27 mouse cellular contexts compared by ENCODE assay signal in the genomic region with DNA sequence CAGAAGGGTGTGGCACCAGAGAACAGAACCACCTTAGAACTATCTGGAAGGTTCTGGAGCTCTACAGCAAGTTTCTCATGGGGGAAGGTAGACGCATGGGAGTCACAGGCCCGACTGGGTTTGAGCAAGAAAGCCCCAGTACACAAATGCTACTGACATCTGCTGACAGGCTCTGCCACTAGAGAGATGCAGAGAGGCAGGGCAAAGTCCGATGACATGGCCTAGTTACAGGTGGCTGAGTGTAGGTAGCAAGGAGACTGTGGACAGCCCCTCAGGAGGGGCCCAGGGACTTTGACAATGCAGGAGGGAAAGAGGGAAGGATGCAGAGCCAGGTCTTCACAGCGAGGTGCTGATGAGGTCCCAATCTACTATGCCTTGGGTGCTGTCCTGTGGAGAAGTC.
DNase-seq lines count a peak whose midpoint lies in the region; ATAC-seq lines count a peak whose summit lies in the region.
"Had no signal": no experiment of that assay in that cellular context is flagged by ENCODE, and none has a peak within 500 bp of the region (broad histone marks: within the 10 kb centered on the region; RNA-seq: fewer than 3 reads in every experiment).

No protein-coding gene starts in this region.

- no peak overlapping the region for H3K4me2 ChIP-seq in liver, embryonic 16.5 days (ENCODE audit: low read depth, low read length)
- no peak overlapping the region for H3K4me2 ChIP-seq in liver, embryonic 11.5 days
- H3K4me2 ChIP-seq in intestine, embryonic 15.5 days (replicated peaks): no peak overlapping the region
- no peak overlapping the region for H3K4me2 ChIP-seq in intestine, embryonic 16.5 days (ENCODE audit: low read depth, low read length)
- H3K4me2 ChIP-seq: embryonic facial prominence, embryonic 12.5 days; embryonic facial prominence, embryonic 15.5 days; heart, embryonic 12.5 days; heart, embryonic 15.5 days had no signal

- DNase-seq in kidney, postnatal 36 days: peak; percentile 29 to 34
- DNase-seq in kidney, postnatal 14 days: no peak
- DNase-seq in liver, embryonic 11.5 days (ENCODE audit: low spot score): no peak
- DNase-seq in thymus, postnatal 14 days: no peak
- no peak for DNase-seq in ovary, postnatal 36 days (ENCODE audit: low spot score)
- DNase-seq: adrenal gland, adult 2 months; adrenal gland, postnatal 14 days; cerebellum, adult 11 months; cerebellum, adult 2 months; cerebellum, adult 9-11 months; cerebellum, postnatal 25 days; forebrain, postnatal 0 days; gastrocnemius, adult 2 months; gastrocnemius, postnatal 14 days; heart, adult 18-20 months; heart, postnatal 10 days; heart, postnatal 36 days had no signal

- no peaks in the 10 kb centered on the region for H3K27me3 ChIP-seq in liver, embryonic 16.5 days (ENCODE audit: control insufficient read depth, insufficient read depth, low read depth, low read length)
- no peaks in the 10 kb centered on the region for H3K27me3 ChIP-seq in liver, embryonic 11.5 days (replicated peaks; ENCODE audit: control insufficient read depth, insufficient read depth, low read length)
- no peaks in the 10 kb centered on the region for H3K27me3 ChIP-seq in intestine, embryonic 15.5 days (replicated peaks)
- H3K27me3 ChIP-seq in intestine, embryonic 16.5 days (replicated peaks; ENCODE audit: control insufficient read depth, insufficient read depth, low read length): no peaks in the 10 kb centered on the region
- H3K27me3 ChIP-seq: embryonic facial prominence, embryonic 12.5 days; embryonic facial prominence, embryonic 15.5 days; heart, embryonic 15.5 days had no signal

- WGBS in liver, embryonic 16.5 days (ENCODE audit: insufficient replicate concordance): 48% methylated on average over 4 of the region's 4 CpGs
- 67% methylated on average over 4 of the region's 4 CpGs for WGBS in liver, embryonic 11.5 days
- 75% methylated on average over 4 of the region's 4 CpGs for WGBS in intestine, embryonic 15.5 days
- WGBS in intestine, embryonic 16.5 days: 78% methylated on average over 4 of the region's 4 CpGs

- no peak overlapping the region for H3K9ac ChIP-seq in liver, embryonic 16.5 days (ENCODE audit: low read depth, low read length)
- no peak overlapping the region for H3K9ac ChIP-seq in liver, embryonic 11.5 days (ENCODE audit: low read depth, low read length)
- no peak overlapping the region for H3K9ac ChIP-seq in intestine, embryonic 15.5 days
- no peak overlapping the region for H3K9ac ChIP-seq in intestine, embryonic 16.5 days (ENCODE audit: low read depth, low read length)
- H3K9ac ChIP-seq: embryonic facial prominence, embryonic 12.5 days; embryonic facial prominence, embryonic 15.5 days; forebrain, postnatal 0 days; heart, embryonic 12.5 days; heart, embryonic 15.5 days had no signal

- H3K36me3 ChIP-seq in liver, embryonic 16.5 days (ENCODE audit: control insufficient read depth, insufficient read depth): no peaks in the 10 kb centered on the region
- no peaks in the 10 kb centered on the region for H3K36me3 ChIP-seq in liver, embryonic 11.5 days (ENCODE audit: control insufficient read depth, insufficient read depth, low read length)
- H3K36me3 ChIP-seq in intestine, embryonic 15.5 days: no peaks in the 10 kb centered on the region
- H3K36me3 ChIP-seq in intestine, embryonic 16.5 days (ENCODE audit: control insufficient read depth, insufficient read depth, low read length): no peaks in the 10 kb centered on the region
- H3K36me3 ChIP-seq: embryonic facial prominence, embryonic 12.5 days; embryonic facial prominence, embryonic 15.5 days; heart, embryonic 12.5 days; heart, embryonic 15.5 days; hindbrain, embryonic 10.5 days had no signal

- H3K4me3 ChIP-seq in liver, embryonic 16.5 days (ENCODE audit: low read depth, low read length): no peak overlapping the region
- no peak overlapping the region for H3K4me3 ChIP-seq in liver, embryonic 11.5 days (ENCODE audit: low read depth, low read length)
- no peak overlapping the region for H3K4me3 ChIP-seq in intestine, embryonic 15.5 days (replicated peaks)
- no peak overlapping the region for H3K4me3 ChIP-seq in intestine, embryonic 16.5 days (ENCODE audit: low read length)
- H3K4me3 ChIP-seq: embryonic facial prominence, embryonic 12.5 days; embryonic facial prominence, embryonic 15.5 days; gastrocnemius, adult 2 months; heart, embryonic 12.5 days; heart, embryonic 15.5 days; hindbrain, embryonic 10.5 days had no signal

- ATAC-seq in liver, embryonic 16.5 days (ENCODE audit: low read depth): peak; percentile 47
- no peak for ATAC-seq in liver, embryonic 11.5 days (replicated peaks; ENCODE audit: low FRiP score)
- ATAC-seq in intestine, embryonic 15.5 days: peak; percentile 43
- ATAC-seq in intestine, embryonic 16.5 days: peak; percentile 58; the same call in 1 of the 2 replicates
- ATAC-seq: CD4-positive, CD25-positive, alpha-beta regulatory T cell, adult 4 months; forebrain, embryonic 14.5 days; forebrain, postnatal 0 days had no signal

- no peaks in the 10 kb centered on the region for H3K9me3 ChIP-seq in liver, embryonic 16.5 days (replicated peaks; ENCODE audit: control insufficient read depth, low read length)
- no peaks in the 10 kb centered on the region for H3K9me3 ChIP-seq in liver, embryonic 11.5 days (ENCODE audit: control insufficient read depth, low read length)
- H3K9me3 ChIP-seq in intestine, embryonic 15.5 days: no peaks in the 10 kb centered on the region
- H3K9me3 ChIP-seq in intestine, embryonic 16.5 days (ENCODE audit: control insufficient read depth, low read length): no peaks in the 10 kb centered on the region
- H3K9me3 ChIP-seq: embryonic facial prominence, embryonic 12.5 days; embryonic facial prominence, embryonic 15.5 days; heart, embryonic 12.5 days; heart, embryonic 15.5 days; hindbrain, embryonic 10.5 days had no signal

- no peak overlapping the region for H3K27ac ChIP-seq in liver, embryonic 16.5 days (ENCODE audit: low read length)
- no peak overlapping the region for H3K27ac ChIP-seq in liver, embryonic 11.5 days (ENCODE audit: low read depth, low read length)
- H3K27ac ChIP-seq in intestine, embryonic 15.5 days: no peak overlapping the region
- no peak overlapping the region for H3K27ac ChIP-seq in intestine, embryonic 16.5 days (ENCODE audit: low read length)
- H3K27ac ChIP-seq: embryonic facial prominence, embryonic 12.5 days; embryonic facial prominence, embryonic 15.5 days; gastrocnemius, adult 2 months; heart, embryonic 15.5 days had no signal

- no peaks in the 10 kb centered on the region for H3K4me1 ChIP-seq in liver, embryonic 16.5 days (ENCODE audit: control insufficient read depth, low read depth, low read length)
- no peaks in the 10 kb centered on the region; the same call in 1 of the 2 replicates for H3K4me1 ChIP-seq in liver, embryonic 11.5 days (replicated peaks; ENCODE audit: control insufficient read depth, insufficient read depth, low read length)
- no peaks in the 10 kb centered on the region for H3K4me1 ChIP-seq in intestine, embryonic 15.5 days (replicated peaks)
- H3K4me1 ChIP-seq in intestine, embryonic 16.5 days (ENCODE audit: control insufficient read depth, insufficient read depth, low read length): no peaks in the 10 kb centered on the region
- H3K4me1 ChIP-seq: embryonic facial prominence, embryonic 12.5 days; embryonic facial prominence, embryonic 15.5 days; heart, embryonic 12.5 days; heart, embryonic 15.5 days had no signal

Comparison
In these comparisons a context has a peak if more than half of its experiments do, and no peak if none do; other contexts are left out.
1. DNase-seq: peak in kidney, postnatal 36 days (2 of 2); none in kidney, postnatal 14 days (single experiment), liver, embryonic 11.5 days (single experiment), thymus, postnatal 14 days (single experiment) and ovary, postnatal 36 days (single experiment).